Mouse (Mus musculus) spleen, adult 18-20 months (tissue): ENCODE results near the gene Gpx1.
"Not testable (repeated sequence)": the region's sequence is repeated elsewhere in the genome, so short reads cannot be mapped to it uniquely, and the experiment has no call there.

Experiments
- DNase-seq, 2 experiments: peaks; one replicate each; pipeline ENCODE4 v3.0.0; 2022; ENCODE audit warnings: mixed read lengths in 2 of 2

Gene Gpx1

DNA sequence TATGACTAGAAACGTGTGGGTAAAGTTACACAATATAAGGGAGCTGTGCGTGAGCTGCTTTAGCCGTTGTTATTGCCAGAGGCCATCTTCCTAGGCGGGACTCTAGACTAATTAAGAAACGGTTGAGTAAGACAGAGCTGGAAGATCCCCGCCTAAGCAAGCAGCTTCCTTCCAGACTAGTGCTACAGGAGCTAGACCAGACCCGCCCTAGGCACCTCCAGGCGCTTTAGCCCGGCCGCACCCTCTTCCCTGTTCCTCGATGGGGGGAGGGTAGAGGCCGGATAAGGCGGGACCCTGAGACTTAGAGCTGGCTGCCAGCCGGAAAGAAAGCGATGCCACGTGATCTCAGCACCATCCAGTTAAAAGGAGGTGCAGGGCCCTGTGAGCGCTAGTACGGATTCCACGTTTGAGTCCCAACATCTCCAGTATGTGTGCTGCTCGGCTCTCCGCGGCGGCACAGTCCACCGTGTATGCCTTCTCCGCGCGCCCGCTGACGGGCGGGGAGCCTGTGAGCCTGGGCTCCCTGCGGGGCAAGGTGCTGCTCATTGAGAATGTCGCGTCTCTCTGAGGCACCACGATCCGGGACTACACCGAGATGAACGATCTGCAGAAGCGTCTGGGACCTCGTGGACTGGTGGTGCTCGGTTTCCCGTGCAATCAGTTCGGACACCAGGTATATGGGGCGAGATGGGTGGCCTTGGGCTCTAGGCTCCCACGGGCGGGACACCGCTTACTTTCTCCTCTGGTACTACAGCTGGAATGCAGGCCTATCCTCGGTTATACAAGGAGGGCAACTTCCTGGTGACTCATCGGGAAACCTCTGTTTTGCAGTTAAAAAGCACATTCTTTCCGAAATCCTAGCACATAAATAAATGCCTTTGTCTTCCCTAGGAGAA, at the start of gene Gpx1:
Gene Gpx1, plus strand, starts transcription at position 18 of the 896 bp plus-strand sequence.
- peak; percentile 81 to 86 for DNase-seq

DNA sequence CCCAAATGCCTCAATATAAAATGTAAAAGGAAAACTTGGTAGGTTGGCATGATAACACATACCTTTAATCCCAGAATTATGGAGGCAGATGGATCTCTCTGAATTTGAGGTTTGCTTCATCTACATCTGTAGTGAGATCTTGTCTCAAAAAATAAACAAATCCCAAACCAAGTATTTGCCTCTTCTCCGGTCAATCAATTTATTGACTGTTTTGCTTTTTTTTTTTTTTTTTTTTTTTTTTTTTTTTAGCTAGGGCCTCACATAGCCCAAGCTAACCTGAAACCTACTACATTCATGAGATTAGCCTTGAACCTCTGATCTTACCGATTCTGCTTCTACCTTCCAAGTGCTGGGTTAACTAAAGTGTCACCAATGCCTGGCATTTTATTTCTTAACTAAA, 49.4 kb upstream of the Gpx1 start:
- no peak for DNase-seq

DNA sequence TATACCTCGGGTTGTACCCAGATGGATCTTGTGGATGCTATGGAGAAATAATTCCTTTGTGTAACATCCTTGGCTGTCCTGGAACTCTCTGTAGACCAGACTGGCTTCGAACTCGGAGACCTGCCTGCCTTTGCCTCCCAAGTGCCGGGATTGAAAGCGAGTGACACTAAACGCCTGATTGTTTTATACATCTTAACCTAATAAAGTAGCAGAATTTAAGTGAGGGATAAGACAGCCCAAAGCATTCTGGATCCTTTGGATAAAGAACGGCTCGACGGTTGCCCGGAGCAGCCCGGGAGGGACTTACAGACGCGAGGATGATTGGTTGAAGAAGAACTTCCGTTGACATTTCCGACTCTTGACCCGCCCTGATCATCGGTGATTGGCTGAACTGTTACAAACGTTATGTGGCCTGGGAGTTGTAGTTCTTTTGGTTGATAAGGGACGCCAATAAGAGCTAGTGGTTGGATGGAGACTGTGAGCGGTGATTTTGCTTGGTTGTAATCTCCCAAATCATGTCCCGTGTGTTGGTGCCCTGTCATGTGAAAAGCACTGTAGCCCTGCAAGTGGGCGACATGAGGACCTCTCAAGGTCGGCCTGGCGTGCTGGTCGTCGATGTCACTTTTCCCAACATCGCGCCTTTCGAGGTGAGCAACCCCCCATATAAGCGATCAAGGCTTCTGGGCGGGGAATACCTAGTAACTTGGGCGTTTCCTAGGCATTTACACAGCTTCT, 48.5 kb upstream of the Gpx1 start, which contains the start of gene Nicn1:
Gene Nicn1, plus strand, starts transcription at position 414 of the 735 bp plus-strand sequence.
- peak; percentile 73 to 76 for DNase-seq

DNA sequence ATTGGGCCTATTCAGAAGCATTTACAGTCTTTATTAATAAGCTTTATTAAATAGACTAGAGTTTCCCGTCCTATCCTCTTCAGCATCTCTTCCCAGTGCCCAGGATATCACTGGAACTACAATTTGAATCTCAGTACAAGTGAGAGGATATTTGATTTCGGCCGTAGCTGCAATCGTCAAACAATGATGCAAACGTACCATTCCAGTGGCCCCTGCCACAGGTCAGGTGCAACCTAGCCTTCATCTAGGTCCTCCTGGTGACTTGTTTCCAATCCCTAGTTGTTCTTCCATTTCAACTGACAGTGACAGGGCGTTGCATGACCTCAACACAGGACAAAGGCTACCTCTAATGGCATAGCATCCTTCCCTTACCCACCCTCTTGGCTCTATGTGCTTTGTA, 47.9 kb upstream of the Gpx1 start:
- DNase-seq: no peak

DNA sequence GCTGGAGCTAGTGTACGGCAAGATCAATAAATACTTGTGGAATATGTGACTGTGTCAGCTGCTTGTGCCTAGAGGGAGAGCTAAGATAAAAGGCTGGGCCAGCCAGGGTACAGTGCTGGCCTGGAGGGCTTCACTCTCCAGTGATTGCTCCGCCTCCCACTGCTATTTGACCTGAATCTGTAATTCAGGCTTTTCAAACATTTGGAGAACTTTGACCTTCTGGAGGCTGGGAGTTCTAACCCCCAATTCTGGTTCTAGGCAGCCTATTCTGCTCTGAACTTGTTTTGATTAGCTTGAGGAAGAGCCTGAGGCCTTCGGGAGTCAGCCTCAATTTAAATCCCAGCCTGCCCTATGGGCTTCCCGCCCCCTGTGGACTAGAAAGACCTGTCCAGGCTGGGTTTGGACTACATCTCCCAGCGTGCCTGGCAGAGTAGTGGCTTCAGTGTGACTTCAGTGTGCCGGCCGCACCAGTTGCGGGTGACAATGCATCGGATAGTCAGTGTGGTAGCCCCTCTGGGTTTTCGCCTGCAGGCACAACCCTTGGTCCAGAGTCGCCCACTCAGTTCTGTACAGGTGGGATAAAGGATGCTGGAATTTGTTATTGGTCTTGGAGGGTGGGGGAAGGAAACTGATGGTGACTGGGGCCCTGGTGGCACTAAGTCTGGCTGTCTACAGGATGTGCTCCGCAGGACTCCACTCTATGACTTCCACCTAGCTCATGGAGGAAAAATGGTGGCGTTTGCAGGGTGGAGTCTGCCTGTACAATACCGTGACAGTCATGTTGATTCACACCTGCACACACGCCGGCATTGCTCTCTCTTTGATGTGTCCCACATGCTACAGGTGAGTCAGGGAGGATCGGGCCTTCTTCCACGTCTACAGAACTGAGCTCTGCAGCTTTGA, 42.0 kb upstream of the Gpx1 start, which contains the start of gene Amt:
Gene Amt, plus strand, starts transcription at position 401 of the 903 bp plus-strand sequence.
- no peak for DNase-seq

DNA sequence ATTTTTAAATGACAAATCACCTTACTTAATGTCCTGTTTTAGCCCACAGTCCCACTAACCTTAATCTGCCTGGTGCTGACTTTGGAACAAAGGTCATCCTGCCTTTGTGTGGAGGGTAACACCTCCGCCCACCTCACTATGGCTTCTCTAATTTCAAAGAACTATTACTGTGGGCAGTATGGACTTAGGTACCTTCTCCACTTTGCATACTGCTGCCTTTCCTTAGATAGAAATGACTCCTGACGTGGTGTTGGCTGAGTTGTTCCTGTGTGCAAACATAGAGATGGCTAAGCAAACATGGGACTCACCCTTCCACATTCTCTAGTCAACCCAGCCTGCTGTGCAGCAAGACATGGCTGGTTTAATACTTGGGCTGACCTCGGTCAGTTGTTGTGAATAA, 36.9 kb upstream of the Gpx1 start:
- DNase-seq: no peak

DNA sequence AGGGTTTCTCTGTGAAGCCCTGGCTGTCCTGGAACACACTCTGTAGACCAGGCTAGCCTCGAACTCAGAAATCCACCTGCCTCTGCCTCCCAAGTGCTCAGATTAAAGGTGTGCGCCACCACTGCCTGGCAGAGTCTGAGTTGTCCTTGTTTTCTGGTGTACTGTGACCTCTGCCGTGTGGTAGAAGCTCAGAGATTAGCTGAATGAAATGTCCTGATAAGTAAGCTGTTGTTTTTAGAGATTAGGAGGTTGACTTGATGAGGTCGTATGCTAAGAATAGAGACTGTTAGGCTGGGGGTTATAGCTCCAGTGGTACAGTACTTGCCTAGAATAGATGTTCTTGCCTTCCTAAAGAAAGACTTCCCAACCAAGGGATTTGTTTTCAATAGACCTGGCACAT, 34.0 kb upstream of the Gpx1 start:
- DNase-seq: no peak

DNA sequence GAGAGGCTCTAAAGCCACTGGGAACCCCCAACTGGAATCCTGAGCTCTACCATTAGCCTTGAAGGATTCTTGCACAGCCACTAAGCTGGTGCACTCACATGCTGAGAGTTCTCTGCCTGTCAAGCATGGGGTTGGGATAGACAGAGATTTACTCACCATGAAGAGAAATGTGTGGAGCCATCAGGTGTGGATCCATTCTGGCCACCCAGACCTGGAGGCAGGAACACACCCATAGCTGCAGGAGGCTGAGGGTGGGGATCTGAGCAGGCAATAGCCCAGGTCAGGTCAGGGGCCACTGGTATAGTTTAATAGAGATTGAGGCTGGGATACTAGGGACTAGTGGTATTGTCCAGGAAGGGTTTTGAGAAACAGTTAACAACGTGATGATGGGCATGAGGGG, 33.5 kb upstream of the Gpx1 start:
- no peak for DNase-seq

DNA sequence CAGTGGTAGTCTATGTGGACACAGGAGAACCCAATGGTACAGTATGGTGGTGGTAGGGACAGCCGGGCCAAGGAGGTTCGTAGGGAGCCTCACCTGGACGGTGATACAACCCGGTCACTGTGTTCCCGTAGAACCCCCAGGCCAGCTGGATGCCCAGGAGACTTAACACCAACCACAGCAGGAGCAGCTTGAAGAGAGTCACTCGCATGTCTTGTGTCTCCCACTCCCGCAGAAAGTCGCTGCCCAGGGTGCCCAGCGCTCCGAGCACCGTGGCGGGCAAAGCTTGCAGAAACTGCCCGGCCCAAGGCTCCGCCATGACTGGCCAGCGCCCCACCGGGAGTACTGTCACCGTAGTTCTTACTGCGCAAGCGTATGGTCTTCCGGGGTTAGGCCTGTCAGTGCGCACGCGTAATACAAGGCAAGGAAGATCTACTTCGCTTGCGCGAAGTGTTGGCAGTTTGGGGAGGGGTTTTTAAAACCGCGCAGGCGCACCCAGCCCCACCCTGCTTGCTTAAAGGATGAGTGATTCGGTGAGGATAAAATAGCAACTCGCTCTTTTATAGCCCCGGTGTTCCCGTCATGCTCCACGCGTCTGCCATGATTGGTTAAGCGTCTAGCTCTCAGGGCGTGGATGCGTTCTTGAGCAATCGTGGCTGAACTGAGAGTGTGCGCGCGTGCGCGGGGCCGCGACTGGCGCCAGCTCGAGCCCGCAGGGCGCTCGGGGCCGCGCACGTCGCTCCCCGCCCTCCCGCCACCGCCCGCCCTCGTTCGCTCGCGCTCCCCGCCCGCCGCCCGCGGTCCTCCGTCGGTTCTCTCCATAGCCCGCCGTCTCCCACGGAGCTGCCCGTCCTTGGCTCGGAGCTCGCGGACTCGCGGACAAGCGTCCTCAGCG, 32.8 kb upstream of the Gpx1 start, which contains the start of the genes Rhoa and Tcta:
Gene Rhoa, plus strand, starts transcription at position 501 of the 892 bp plus-strand sequence.
Gene Tcta, minus strand, starts transcription at position 532 of the 892 bp plus-strand sequence.
- peak; percentile 90 to 98 for DNase-seq

DNA sequence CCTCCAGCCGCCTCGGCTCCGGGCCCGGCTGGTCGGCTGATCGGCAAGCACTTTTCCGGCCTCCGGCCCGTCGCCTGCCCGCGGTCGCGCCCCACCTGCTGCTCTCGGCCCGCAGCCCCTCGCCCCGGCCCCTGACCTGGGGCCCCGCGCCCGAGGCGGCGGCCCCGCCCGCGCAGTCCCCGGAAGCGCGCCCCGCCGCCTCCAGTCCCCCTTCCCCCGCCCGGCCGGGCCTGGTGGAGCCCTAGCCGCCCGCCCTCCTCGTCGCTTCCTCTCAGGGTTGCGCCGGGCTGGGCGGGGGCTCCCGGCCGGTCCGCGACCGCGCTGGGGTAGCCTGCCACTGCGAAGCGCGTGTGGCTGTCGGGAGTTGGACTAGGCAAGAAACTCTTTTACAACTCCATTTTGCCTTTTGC, 32.1 kb upstream of the Gpx1 start:
- DNase-seq: peak; percentile 82 to 84

DNA sequence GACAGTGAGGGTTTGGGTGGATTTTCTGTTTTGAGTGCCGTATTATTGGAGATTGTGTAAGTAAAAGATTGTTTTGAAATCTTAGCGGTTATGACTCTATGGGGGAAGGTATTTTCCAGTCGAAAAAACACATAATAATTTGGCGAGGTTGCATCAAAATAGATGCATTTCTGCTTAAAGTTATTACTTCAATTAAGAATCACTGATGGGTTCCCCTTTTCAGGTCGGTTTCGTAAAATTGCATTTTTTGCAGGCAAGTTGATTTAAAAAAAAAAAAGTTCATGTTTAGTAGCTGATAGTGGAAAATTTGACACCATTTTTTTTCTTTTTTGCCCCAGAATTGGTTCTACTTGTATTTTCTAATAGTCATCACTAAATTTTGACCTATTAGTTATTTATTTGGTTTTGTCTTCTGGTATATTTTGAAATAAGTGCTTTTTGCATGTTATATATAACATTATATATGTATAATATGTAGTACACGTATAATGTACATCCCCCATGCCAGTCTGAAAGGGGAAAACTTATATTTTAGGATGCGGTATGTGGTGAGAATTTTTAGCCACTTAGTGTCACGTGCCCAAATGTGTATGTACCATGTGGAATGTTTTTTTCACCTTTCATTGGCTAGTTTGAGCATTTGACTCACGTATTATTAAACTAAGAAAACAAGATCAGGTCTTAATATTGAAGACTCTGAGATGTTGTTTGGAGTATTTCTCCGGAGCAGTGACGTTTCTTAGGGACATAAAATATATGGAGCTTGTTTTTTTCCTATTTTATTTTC, 31.5 kb upstream of the Gpx1 start:
- no peak for DNase-seq

DNA sequence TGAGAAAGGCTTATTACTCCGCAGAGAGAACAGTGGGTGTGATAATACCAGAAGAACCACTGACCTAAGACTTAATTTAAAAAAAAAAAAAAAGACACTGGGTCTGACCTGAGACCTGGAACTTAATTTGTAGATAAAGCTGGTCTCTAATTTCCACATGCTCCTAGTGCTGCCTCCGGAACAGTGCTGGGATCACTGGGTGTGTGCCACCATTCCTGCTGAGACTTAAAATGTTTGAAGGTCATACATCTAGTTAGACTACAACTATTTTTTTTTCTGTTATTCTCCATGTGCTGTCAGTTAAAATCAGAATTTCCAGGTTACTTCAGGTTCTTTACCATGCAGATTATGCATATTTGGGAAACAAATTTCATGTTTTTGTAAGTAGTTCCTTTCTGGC, 30.6 kb upstream of the Gpx1 start:
- DNase-seq: no peak

DNA sequence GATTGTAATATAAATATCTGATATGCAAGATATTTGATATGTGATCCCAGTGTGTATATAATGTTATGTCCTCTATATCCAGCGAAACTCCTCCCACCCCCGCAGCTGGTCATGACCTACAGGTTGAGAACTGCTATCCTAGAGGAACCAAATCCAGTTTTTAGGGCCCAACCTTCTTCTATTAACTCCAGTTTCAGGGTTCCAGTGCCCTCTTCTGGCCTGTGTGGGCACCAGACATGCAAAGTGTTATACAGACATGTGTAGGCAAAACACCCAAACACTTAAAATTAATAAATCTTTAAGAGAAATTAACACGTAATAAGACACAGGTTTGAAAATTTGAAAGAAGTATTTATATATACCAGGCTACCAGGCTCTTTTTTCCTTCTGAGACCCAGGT, 21.1 kb upstream of the Gpx1 start:
- DNase-seq: no peak

DNA sequence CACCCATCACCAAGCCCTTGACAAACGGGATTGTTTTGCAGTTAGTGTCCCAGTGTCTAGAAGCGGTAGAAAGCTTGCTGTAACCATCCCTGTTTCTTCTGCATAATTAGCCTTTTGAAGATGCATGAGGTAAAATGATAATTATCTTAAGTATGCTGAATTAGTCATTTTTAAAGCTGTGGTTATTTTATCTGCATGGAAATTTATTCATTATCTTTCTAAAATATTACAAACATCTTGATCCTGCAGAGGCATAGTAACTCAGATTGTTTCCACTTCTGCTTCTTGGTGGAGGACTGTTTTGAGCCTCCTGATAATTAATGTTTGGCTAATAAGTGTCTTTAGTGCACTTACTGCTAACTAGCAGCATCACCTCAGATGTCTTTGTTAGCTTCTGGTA, 20.2 kb upstream of the Gpx1 start:
- no peak for DNase-seq

DNA sequence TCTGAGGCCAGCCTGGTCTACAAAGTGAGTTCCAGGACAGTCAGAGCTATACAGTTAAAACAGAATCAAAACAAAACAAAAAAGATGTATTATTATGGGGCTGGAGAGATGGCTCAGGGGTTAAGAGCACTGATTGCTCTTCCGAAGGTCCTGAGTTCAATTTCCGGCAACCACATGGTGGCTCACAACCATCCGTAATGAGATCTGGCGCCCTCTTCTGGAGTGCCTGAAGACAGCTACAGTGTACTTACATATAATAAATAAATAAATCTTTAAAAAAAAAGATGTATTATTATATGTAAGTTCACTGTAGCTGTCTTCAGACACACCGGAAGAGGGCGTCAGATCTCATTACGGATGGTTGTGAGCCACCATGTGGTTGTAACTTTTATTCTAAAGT, 16.6 kb upstream of the Gpx1 start:
- DNase-seq: not testable (repeated sequence)

DNA sequence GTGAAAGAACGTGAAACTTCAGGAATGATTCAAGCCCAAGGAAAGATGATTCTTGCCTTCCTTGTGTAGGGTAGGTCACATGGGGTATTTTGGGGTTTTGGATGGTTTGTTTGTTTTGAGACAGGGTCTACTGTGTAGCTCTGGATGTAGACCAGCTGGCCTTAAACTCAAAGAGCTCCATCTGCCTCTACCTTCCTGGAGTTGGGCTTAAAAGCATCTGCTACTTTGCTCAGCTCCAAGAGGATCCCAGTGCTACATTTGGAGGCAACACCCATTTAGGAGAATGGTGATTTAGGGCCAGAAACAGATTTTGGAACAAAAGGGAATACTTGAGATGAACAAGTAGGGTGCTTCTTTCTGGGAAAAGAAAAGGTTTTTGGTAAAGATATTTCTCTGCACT, 13.9 kb upstream of the Gpx1 start:
- DNase-seq: no peak

DNA sequence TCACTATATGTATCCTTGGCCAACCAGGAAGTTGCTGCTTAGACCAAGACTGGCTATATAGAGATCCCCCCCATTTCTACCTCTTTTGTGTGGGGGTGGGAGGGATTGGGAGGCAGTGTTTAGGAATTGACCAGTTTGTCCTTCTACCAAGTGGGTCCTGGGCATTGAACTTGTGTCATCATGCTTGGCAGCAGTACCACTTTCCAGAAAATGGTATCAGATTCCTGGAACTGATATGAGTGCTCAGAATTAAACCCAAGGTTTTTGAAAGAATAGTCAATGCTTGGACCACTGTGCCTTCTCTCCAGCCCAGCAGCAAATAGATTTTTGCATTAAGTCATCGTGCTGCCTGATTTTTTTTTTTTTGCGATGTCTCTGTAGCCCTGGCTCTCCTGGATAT, 12.9 kb upstream of the Gpx1 start:
- no peak for DNase-seq

DNA sequence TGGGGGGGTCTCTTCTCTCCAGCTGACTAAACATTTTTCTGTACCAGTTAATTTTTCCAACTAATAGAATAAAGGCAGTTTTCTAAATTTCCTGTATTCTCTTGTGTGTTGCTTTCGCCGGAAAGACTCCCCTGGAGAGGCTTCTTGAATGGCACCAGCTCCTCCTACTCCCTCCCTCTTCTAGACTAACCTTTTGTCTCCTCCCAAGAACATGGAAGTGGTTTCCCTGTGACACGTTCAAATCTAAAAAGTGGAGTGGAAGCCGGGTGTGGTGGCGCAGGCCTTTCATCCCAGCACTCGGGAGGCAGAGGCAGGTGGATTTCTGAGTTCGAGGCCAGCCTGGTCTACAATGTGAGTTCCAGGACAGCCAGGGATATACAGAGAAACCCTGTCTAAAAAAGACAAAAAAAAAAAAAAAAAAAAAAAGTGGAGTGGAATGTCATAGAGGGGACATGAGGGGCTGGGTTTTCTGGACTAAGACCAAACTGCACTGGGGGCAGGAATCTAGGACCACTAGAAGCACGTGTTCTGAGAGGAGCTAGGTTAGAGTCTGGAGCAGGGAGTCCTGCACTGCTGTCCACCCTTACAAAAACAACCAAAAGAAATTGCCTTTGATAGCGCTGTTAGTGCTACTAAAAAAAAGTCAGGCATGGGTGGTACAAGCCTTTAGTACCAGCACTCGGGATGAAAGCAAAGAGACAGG, 704 bp upstream of the Gpx1 start:
- no peak for DNase-seq

DNA sequence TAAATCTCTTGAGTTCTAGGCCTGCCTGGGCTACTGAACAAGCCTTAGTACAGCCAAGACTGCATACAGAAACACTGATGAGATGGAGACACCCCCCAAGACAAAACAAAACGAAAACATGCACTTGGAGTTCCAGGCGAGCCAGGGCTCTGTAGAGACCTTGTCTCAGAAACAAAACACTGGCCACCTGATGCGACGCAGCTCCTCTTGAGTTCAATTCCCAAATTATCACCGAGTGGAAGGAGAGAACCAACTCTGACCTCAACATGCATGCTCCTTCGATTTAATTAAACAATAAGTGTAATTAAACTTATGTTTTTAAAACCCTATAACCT, 185 bp upstream of the Gpx1 start:
- DNase-seq: no peak

DNA sequence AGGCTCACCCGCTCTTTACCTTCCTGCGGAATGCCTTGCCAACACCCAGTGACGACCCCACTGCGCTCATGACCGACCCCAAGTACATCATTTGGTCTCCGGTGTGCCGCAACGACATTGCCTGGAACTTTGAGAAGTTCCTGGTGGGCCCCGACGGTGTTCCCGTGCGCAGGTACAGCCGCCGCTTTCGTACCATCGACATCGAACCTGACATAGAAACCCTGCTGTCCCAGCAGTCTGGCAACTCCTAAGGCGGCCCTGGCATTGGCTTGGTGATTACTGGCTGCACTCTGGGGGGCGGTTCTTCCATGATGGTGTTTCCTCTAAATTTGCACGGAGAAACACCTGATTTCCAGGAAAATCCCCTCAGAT, 1.2 kb downstream of the Gpx1 start:
- peak; percentile 13 to 27 for DNase-seq
